Mouse (Mus musculus): ENCODE measurements around the gene Prn.

DNA sequence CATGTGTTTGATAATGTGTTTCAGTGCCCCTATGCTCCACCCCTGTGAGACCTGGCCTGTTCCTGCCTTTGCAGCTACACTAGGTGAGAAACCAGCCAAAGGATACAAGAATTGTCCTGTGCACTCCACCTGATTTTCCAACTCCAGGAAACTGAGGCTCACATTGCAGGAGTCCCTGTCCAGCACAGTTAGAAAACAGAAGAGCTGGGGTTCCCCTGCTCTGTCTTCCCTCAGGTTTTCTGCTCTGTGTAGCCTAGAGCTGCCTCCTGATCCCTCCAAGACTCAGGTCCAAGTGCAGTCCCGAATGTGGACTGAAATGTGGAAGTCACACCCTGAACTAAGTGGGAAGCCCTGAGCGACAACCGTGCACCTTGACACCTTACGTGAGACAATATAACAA is 44.0 kb downstream of the Prn start:
- TF ChIP-seq POLR2A (IDR thresholded peaks at IDR 0.05; ENCODE audit: insufficient read length, low read depth) (no peak), POLR2AphosphoS2 (IDR thresholded peaks at IDR 0.05; ENCODE audit: insufficient read length, low read depth) (no peak), TCF12 (IDR thresholded peaks at IDR 0.05; ENCODE audit: insufficient read depth, poor library complexity, severe bottlenecking) (no peak), SRF (IDR thresholded peaks at IDR 0.05; ENCODE audit: control insufficient read depth, insufficient read length, low read depth) (no peak), E2F4 (IDR thresholded peaks at IDR 0.05; ENCODE audit: insufficient read depth) (no peak), REST (IDR thresholded peaks at IDR 0.05; ENCODE audit: insufficient read depth, insufficient read length) (no peak), MYOG (IDR thresholded peaks at IDR 0.05; ENCODE audit: control insufficient read depth in 1 of 3, insufficient read depth in 1 of 3, insufficient read length in 2 of 3, low read depth in 2 of 3) (no peak), MYOD1 (IDR thresholded peaks at IDR 0.05; ENCODE audit: control insufficient read depth in 1 of 3, insufficient read length in 2 of 3, low read depth in 2 of 3) (no peak), CEBPB (IDR thresholded peaks at IDR 0.05; ENCODE audit: insufficient read depth, poor library complexity, severe bottlenecking) (no peak), USF1 (IDR thresholded peaks at IDR 0.05; ENCODE audit: low read depth) (no peak)
